Mouse (Mus musculus) stomach, postnatal 0 days (tissue): Measurements from ENCODE around the gene Samd10. TPM values are rescaled to one million over a fixed set of nuclear protein-coding genes. Genes with fewer than 3 reads are reported as not detected.

ENCODE experiments used
- ATAC-seq: fragments of 200-750 bp; cut with Nextera tagmentation; 2 replicates; pipeline ENCODE4 v1.8.0; 2017; ENCODE audit not compliant: low FRiP score, low TSS enrichment
- DNase-seq: peaks from one replicate; pipeline ENCODE4 v3.0.0-alpha.2; 2016; ENCODE audit warnings: low spot score
- H3K27ac ChIP-seq: fragments of 300-500 bp; sonication (generic); replicated peaks from 2 replicates; pipeline ENCODE4 v1.5.1; 2014; ENCODE audit warnings: mild to moderate bottlenecking, control low read depth
- H3K27me3 ChIP-seq: fragments of 300-500 bp; sonication (generic); 2 replicates; pipeline ENCODE4 v1.6.1; 2014; ENCODE audit warnings: low read length; ENCODE audit not compliant: control insufficient read depth, insufficient read depth
- H3K36me3 ChIP-seq: fragments of 300-500 bp; sonication (generic); 2 replicates; pipeline ENCODE4 v1.6.1; 2014; ENCODE audit warnings: low read length, mixed read lengths; ENCODE audit not compliant: control insufficient read depth, insufficient read depth
- H3K4me1 ChIP-seq: fragments of 300-500 bp; sonication (generic); replicated peaks from 2 replicates; pipeline ENCODE4 v1.6.1; 2014; ENCODE audit warnings: antibody characterized with exemption; ENCODE audit not compliant: control insufficient read depth, insufficient read depth
- H3K4me2 ChIP-seq: fragments of 300-500 bp; sonication (generic); replicated peaks from 2 replicates; pipeline ENCODE4 v1.6.1; 2014; ENCODE audit warnings: low read depth, mild to moderate bottlenecking, control low read depth, moderate library complexity
- H3K4me3 ChIP-seq: fragments of 300-500 bp; sonication (generic); 2 replicates; pipeline ENCODE4 v1.5.1; 2014; ENCODE audit warnings: low read depth, low read length, control low read depth
- H3K9ac ChIP-seq: fragments of 300-500 bp; sonication (generic); 2 replicates; pipeline ENCODE4 v1.6.1; 2014; ENCODE audit warnings: mild to moderate bottlenecking, low read length, control low read depth, mixed read lengths
- H3K9me3 ChIP-seq: fragments of 300-500 bp; sonication (generic); 2 replicates; pipeline ENCODE4 v1.6.1; 2016; ENCODE audit warnings: low read length; ENCODE audit not compliant: control insufficient read depth
- CTCF ChIP-seq: IDR thresholded peaks from 2 replicates; pipeline ENCODE4 v1.5.1; 2016; ENCODE audit warnings: antibody characterized with exemption, low read depth, mild to moderate bottlenecking, moderate library complexity
- EP300 ChIP-seq: optimal IDR thresholded peaks from 2 replicates; pipeline ENCODE3; 2016; ENCODE audit warnings: antibody characterized with exemption
- WGBS: fragments of 180-500 bp; shearing (Covaris S2); extraction: QIAGEN DNeasy Blood & Tissue Kit; methylation state at CpG from one replicate; pipeline ENCODE4 v1.1.7; 2014; 5-methylcytosine and 5-hydroxymethylcytosine counted together
- polyA plus RNA-seq: library from polyadenylated mRNA; unstranded; fragments of >200 nt; fragmentation: Nextera tagmentation; extraction: Ambion mirVana; gene quantifications from 2 replicates; pipeline ENCODE4 v1.2.1, GENCODE M21; 2015

Gene Samd10
- polyA plus RNA-seq, 1 experiment from 2014 or later = 22.9 TPM

GRCm38 (mm10) chr2:181589732-181590105 lies 9.3 kb downstream of the Samd10 start:
- Histone ChIP-seq H3K9ac (no peak overlapping the region), H3K36me3 (peaks cover 24% of the 10 kb centered on the region; the same call in 1 of the 2 replicates), H3K9me3 (no peaks in the 10 kb centered on the region), H3K4me3 (no peak overlapping the region), H3K4me2 (no peak overlapping the region), H3K27ac (no peak overlapping the region), H3K4me1 (0 out of 2 replicates have a peak, but pooled peaks cover 2% of the 10 kb centered on the region), H3K27me3 (no peaks in the 10 kb centered on the region)
- DNase-seq = no peak
- no peak for TF ChIP-seq CTCF
- TF ChIP-seq EP300 = no peak
- ATAC-seq = no peak
- WGBS = 94% methylated on average over 9 of the region's 9 CpGs

GRCm38 (mm10) chr2:181589011-181589731 lies 9.8 kb downstream of the Samd10 start:
- 93% methylated on average over 10 of the region's 10 CpGs for WGBS
- Histone ChIP-seq H3K36me3 (peaks cover 24% of the 10 kb centered on the region; the same call in 1 of the 2 replicates), H3K4me3 (no peak overlapping the region), H3K27ac (no peak overlapping the region), H3K9me3 (no peaks in the 10 kb centered on the region), H3K4me2 (no peak overlapping the region), H3K27me3 (no peaks in the 10 kb centered on the region), H3K4me1 (0 out of 2 replicates have a peak, but pooled peaks cover 2% of the 10 kb centered on the region), H3K9ac (no peak overlapping the region)
- TF ChIP-seq EP300 = no peak
- TF ChIP-seq CTCF = no peak
- ATAC-seq (no peak), DNase-seq (no peak)

GRCm38 (mm10) chr2:181588229-181588780 lies 10.7 kb downstream of the Samd10 start:
- no peaks in the 10 kb centered on the region for H3K9me3 ChIP-seq
- no peak for DNase-seq
- no peak for TF ChIP-seq CTCF
- no peak for TF ChIP-seq EP300

GRCm38 (mm10) chr2:181587796-181588195 lies 11.2 kb downstream of the Samd10 start:
- Histone ChIP-seq H3K4me3 (no peak overlapping the region), H3K4me2 (no peak overlapping the region), H3K27me3 (no peaks in the 10 kb centered on the region), H3K9ac (no peak overlapping the region), H3K36me3 (peaks cover 24% of the 10 kb centered on the region; the same call in 1 of the 2 replicates), H3K9me3 (no peaks in the 10 kb centered on the region), H3K4me1 (0 out of 2 replicates have a peak, but pooled peaks cover 2% of the 10 kb centered on the region), H3K27ac (no peak overlapping the region)
- ATAC-seq = no peak
- TF ChIP-seq CTCF = peak; percentile 48
- TF ChIP-seq EP300 = no peak
- no peak for DNase-seq
- WGBS = 74% methylated on average over 4 of the region's 6 CpGs

More at GRCm38 (mm10) chr2:181588229-181588780, 10.7 kb downstream of the Samd10 start:
- H3K27me3 ChIP-seq = no peaks in the 10 kb centered on the region
- 91% methylated on average over 11 of the region's 11 CpGs for WGBS
- H3K4me1 ChIP-seq = 0 out of 2 replicates have a peak, but pooled peaks cover 2% of the 10 kb centered on the region
- H3K4me2 ChIP-seq = no peak overlapping the region
- no peak overlapping the region for H3K4me3 ChIP-seq
- H3K9ac ChIP-seq = no peak overlapping the region
- peaks cover 24% of the 10 kb centered on the region; the same call in 1 of the 2 replicates for H3K36me3 ChIP-seq
- ATAC-seq = no peak
- no peak overlapping the region for H3K27ac ChIP-seq

- no peaks in the 10 kb centered on the region for H3K4me1 ChIP-seq
- ATAC-seq (no peak), DNase-seq (no peak)
- H3K27me3 ChIP-seq = no peaks in the 10 kb centered on the region
- no peaks in the 10 kb centered on the region for H3K9me3 ChIP-seq
- no peak overlapping the region for H3K4me2 ChIP-seq
- no peak overlapping the region for H3K9ac ChIP-seq
- H3K36me3 ChIP-seq = peaks cover 24% of the 10 kb centered on the region; the same call in 1 of the 2 replicates
- no peak overlapping the region for H3K4me3 ChIP-seq
- no peak overlapping the region for H3K27ac ChIP-seq
- TF ChIP-seq EP300 = no peak
- no peak for TF ChIP-seq CTCF
- 95% methylated on average over 3 of the region's 3 CpGs for whole genome bisulfite sequencing
Observed at GRCm38 (mm10) chr2:181586124-181586523, 12.9 kb downstream of the Samd10 start.

- 92% methylated on average over 5 of the region's 5 CpGs for WGBS
- Histone ChIP-seq H3K4me2 (no peak overlapping the region), H3K9ac (no peak overlapping the region), H3K4me3 (no peak overlapping the region), H3K9me3 (no peaks in the 10 kb centered on the region), H3K27me3 (no peaks in the 10 kb centered on the region), H3K4me1 (peaks cover under 1% of the 10 kb centered on the region; the same call in 1 of the 2 replicates), H3K36me3 (peaks cover 24% of the 10 kb centered on the region; the same call in 1 of the 2 replicates), H3K27ac (no peak overlapping the region)
- TF ChIP-seq EP300 (no peak), CTCF (no peak)
- ATAC-seq (no peak), DNase-seq (no peak)
Observed at GRCm38 (mm10) chr2:181585506-181585905, 13.5 kb downstream of the Samd10 start.
